Mouse (Mus musculus) intestine, postnatal 0 days (tissue): ENCODE measurements at regions not wholly inside any gene's neighbourhood (a gene's known extent, or its start where the extent isn't known, plus 50 kb on each side); places are given as distances from the start of the nearest gene placed in this dataset.

ENCODE experiments used
- ATAC-seq: fragments of 200-750 bp; cut with Nextera tagmentation; 2 replicates; pipeline ENCODE4 v1.8.0; 2017; ENCODE audit warnings: mild to moderate bottlenecking, moderate TSS enrichment, moderate library complexity
- H3K27ac ChIP-seq: fragments of 300-500 bp; sonication (generic); 2 replicates; pipeline ENCODE4 v1.5.1; 2014; ENCODE audit warnings: mild to moderate bottlenecking, low read depth, low read length, moderate library complexity
- H3K27me3 ChIP-seq: fragments of 300-500 bp; sonication (generic); replicated peaks from 2 replicates; pipeline ENCODE4 v1.6.1; 2014; ENCODE audit warnings: low read length, mixed read lengths; ENCODE audit not compliant: control insufficient read depth, insufficient read depth
- H3K36me3 ChIP-seq: fragments of 300-500 bp; sonication (generic); 2 replicates; pipeline ENCODE4 v1.6.1; 2014; ENCODE audit warnings: mild to moderate bottlenecking, moderate library complexity; ENCODE audit not compliant: control insufficient read depth, insufficient read depth
- H3K4me1 ChIP-seq: fragments of 300-500 bp; sonication (generic); replicated peaks from 2 replicates; pipeline ENCODE4 v1.6.1; 2014; ENCODE audit warnings: antibody characterized with exemption, low read length, mixed read lengths; ENCODE audit not compliant: control insufficient read depth, insufficient read depth
- H3K4me2 ChIP-seq: fragments of 300-500 bp; sonication (generic); replicated peaks from 2 replicates; pipeline ENCODE4 v1.6.1; 2014; ENCODE audit warnings: low read depth, mild to moderate bottlenecking, moderate library complexity
- H3K4me3 ChIP-seq: fragments of 300-500 bp; sonication (generic); 2 replicates; pipeline ENCODE4 v1.5.1; 2014; ENCODE audit warnings: low read depth, low read length
- H3K9ac ChIP-seq: fragments of 300-500 bp; sonication (generic); 2 replicates; pipeline ENCODE4 v1.6.1; 2014; ENCODE audit warnings: mild to moderate bottlenecking, low read depth, low read length
- H3K9me3 ChIP-seq: fragments of 300-500 bp; sonication (generic); 2 replicates; pipeline ENCODE4 v1.6.1; 2016; ENCODE audit warnings: mixed run types; ENCODE audit not compliant: control insufficient read depth
- CTCF ChIP-seq: sonication (generic); IDR thresholded peaks from 2 replicates; pipeline ENCODE4 v1.5.1; 2016; ENCODE audit warnings: low read depth, mild to moderate bottlenecking, control low read depth, antibody characterized with exemption, moderate library complexity
- WGBS: fragments of 180-500 bp; shearing (Covaris S2); extraction: QIAGEN DNeasy Blood & Tissue Kit; methylation state at CpG from one replicate; pipeline ENCODE4 v1.1.7; 2014; 5-methylcytosine and 5-hydroxymethylcytosine counted together

DNA sequence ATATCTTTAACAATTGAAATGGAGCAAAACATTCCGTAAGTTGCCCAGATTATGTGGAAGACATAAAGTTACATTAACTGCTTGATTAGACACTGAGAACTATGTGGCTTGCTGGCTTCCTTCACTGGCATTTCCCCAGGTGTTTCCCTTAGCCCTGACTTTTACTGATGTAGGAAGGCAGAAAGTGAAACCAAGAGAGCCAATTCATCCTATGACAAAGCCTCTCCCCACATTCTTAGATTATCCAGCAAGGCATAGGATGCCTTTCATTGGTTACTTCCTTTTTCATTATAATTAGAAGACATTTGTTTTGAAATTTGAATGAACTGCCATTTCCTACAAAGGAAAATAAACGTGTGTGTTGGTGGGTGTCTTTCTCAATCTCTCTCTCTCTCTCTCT lies 72.1 kb downstream of the Cdc42ep3 start:
- H3K4me3 ChIP-seq: no peak overlapping the region
- no peak overlapping the region for H3K9ac ChIP-seq
- H3K27me3 ChIP-seq: no peaks in the 10 kb centered on the region
- 74% methylated on average over 2 of the region's 2 CpGs for WGBS
- no peak overlapping the region for H3K4me2 ChIP-seq
- no peak for TF ChIP-seq CTCF
- H3K9me3 ChIP-seq: no peaks in the 10 kb centered on the region
- no peak for ATAC-seq
- H3K4me1 ChIP-seq: 0 out of 2 replicates have a peak, but pooled peaks cover 1% of the 10 kb centered on the region
- H3K27ac ChIP-seq: no peak overlapping the region
- no peaks in the 10 kb centered on the region for H3K36me3 ChIP-seq

DNA sequence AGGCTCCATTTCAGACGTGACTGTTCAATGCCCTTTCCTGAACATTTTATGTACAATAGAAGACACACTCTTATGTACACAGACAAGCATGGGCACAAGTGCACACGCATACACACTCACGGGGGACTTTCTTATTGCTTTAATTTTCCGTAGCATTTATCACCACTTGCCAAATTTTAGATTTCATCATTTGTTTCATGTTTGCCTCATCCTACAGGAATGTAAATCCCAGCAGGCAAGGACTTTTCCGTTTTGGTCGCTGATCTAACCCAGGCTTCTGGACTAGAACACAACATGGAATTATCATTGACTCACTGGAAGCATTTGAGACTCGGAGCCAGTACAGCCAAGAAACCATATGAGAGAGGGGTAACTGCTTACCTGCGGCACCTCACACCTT lies 81.3 kb downstream of the Cdc42ep3 start:
- Histone ChIP-seq H3K4me1 (0 out of 2 replicates have a peak, but pooled peaks cover 3% of the 10 kb centered on the region), H3K4me2 (no peak overlapping the region), H3K9me3 (no peaks in the 10 kb centered on the region), H3K4me3 (no peak overlapping the region), H3K9ac (no peak overlapping the region), H3K36me3 (no peaks in the 10 kb centered on the region), H3K27me3 (no peaks in the 10 kb centered on the region), H3K27ac (no peak overlapping the region)
- ATAC-seq: no peak
- 67% methylated on average over 8 of the region's 8 CpGs for WGBS
- no peak for TF ChIP-seq CTCF

DNA sequence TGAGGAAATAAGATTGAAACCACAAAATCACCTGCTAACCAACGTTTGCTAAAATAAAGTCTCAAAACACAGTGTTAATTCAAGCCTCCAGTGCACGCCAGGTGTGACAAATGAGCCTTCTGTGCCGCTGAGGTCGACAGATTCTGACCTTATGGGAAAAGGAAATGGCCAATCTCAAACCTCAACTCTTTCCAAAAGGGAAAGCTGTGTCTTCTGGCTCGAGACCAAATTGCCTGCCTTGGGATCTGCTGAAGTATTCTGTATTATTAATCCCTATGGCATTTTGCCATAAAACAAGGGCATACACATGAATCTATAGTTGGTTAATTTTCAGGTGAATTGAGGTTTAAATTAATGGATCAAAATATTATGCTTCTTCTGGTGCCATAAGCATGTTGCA lies 95.2 kb downstream of the Cdc42ep3 start:
- no peak overlapping the region for H3K4me3 ChIP-seq
- no peak for ATAC-seq
- no peak overlapping the region for H3K4me2 ChIP-seq
- H3K4me1 ChIP-seq: no peaks in the 10 kb centered on the region
- no peak overlapping the region for H3K9ac ChIP-seq
- H3K36me3 ChIP-seq: no peaks in the 10 kb centered on the region
- no peak overlapping the region for H3K27ac ChIP-seq
- TF ChIP-seq CTCF: no peak
- no peaks in the 10 kb centered on the region for H3K27me3 ChIP-seq
- 44% methylated on average over 5 of the region's 5 CpGs for WGBS
- H3K9me3 ChIP-seq: no peaks in the 10 kb centered on the region

DNA sequence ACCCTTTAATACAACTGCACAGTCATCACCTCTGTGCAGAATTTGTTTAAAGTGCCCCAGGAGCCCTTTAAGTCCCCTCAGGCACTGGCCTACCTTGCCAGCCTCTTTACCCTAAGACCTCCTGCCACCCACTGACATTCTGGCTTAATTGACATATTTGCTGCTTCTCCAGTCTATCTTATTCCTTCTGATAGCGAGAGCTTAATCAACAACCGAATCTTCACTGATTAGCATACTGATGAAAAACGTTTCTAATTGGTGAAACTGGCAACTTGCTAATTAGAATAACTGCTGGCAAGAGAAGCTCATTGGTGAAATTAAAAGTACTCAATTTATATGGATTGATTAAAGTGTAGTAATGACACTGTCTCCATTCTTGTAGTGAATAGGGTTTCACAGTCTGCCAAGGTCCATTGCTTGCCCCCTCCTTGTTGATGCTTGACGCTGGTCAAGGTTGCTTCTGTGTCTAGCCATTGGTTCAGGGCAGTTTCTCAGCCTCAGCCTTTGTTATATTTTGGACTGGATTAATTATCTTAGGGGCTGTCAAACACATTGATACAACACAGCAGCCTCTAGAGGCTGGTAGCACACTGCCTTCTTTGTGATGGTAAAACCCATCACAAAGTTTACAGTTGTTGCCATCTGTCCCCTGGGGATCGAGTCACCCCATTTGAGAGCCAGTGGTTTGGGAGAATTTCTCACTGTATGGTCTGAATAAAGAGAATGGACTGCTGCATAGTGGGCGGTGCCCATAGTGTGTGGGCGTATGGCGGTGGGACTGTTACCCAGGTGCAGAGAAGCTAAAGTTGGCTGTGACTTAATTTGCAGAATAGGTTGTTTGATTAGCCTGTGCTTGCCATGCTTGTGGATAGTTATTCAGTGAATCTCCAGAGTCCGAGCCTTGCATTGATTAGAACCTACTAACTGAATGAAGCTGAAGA lies 107.7 kb downstream of the Cdc42ep3 start:
- H3K9ac ChIP-seq: no peak overlapping the region
- WGBS: 80% methylated on average over 9 of the region's 9 CpGs
- no peaks in the 10 kb centered on the region for H3K36me3 ChIP-seq
- ATAC-seq: no peak
- TF ChIP-seq CTCF: no peak
- no peak overlapping the region for H3K4me3 ChIP-seq
- no peaks in the 10 kb centered on the region for H3K27me3 ChIP-seq
- no peaks in the 10 kb centered on the region for H3K9me3 ChIP-seq
- H3K4me2 ChIP-seq: no peak overlapping the region
- no peak overlapping the region for H3K27ac ChIP-seq
- no peaks in the 10 kb centered on the region for H3K4me1 ChIP-seq

DNA sequence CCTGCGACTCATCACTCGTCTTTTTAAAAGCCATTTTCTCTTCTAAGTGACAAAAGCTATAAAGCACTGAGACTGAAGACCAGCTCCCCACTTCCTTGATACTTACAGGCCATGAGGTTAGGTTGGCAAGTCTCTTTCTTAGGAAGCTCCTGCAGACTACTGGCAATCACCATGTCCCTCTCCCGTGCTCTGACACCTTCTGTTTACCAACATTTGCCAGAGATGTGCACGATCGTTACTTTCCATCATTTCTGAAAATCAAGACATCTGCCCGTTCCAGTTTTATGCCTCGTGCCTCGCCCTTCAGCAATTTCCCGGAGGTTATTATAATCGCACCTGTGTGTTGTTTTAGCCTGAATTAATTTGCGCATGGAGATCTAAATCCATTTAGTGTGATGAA lies 110.8 kb downstream of the Cdc42ep3 start:
- no peaks in the 10 kb centered on the region for H3K4me1 ChIP-seq
- 73% methylated on average over 11 of the region's 11 CpGs for WGBS
- no peak overlapping the region for H3K27ac ChIP-seq
- no peaks in the 10 kb centered on the region for H3K9me3 ChIP-seq
- no peak overlapping the region for H3K4me3 ChIP-seq
- H3K4me2 ChIP-seq: no peak overlapping the region
- TF ChIP-seq CTCF: no peak
- no peak overlapping the region for H3K9ac ChIP-seq
- ATAC-seq: no peak
- H3K36me3 ChIP-seq: no peaks in the 10 kb centered on the region
- no peaks in the 10 kb centered on the region for H3K27me3 ChIP-seq

DNA sequence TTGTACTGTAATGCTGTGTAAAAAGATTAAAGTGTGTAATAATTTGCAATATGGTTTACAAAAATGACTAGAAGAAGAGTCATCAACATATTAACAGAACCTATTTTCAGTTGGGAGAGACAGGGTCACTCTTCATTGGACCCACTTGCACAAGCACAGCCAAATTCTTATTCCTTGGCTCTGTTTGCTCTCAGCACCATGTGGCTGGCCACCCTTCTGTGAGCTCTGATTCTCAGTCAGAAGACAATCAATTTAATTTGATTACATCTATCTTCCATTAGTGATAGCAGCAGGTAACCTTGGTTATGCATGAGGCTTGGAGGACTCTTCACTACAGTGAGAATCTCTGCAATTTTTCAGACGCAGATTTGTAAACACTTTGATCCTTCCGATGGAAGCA lies 111.5 kb downstream of the Cdc42ep3 start:
- H3K9ac ChIP-seq: no peak overlapping the region
- no peaks in the 10 kb centered on the region for H3K36me3 ChIP-seq
- no peak for ATAC-seq
- no peaks in the 10 kb centered on the region for H3K9me3 ChIP-seq
- H3K4me1 ChIP-seq: no peaks in the 10 kb centered on the region
- WGBS: 80% methylated on average over 2 of the region's 2 CpGs
- H3K4me2 ChIP-seq: no peak overlapping the region
- H3K27ac ChIP-seq: no peak overlapping the region
- TF ChIP-seq CTCF: no peak
- H3K4me3 ChIP-seq: no peak overlapping the region
- no peaks in the 10 kb centered on the region for H3K27me3 ChIP-seq
